Mouse (Mus musculus): ENCODE measurements around the gene Zfy2.

The Zfy2 gene

DNA sequence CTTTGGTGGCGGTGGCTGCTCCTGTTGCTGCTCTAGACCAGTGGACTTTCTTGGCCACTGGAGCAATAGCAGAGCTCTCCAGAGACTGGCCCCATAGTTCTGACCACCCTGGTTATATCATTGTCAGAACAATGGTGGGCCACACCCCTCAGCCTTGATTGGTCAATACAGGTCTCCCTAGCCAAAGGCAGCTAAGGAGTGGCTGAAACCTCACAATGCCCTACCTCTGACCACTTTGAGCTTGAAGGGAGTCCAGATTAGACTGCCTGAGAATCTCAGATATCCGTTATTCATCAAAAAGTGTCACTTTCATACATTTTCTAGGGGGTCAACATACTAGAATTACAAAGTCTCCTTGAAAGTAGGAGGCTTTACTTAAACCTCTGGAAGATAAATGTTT, at the start of gene Zfy2:
Zfy2 (minus strand) TSS at position 101 of the 400 bp plus-strand sequence.
- no peak for DNase-seq (ENCODE audit: inconsistent age in 2 of 2, low spot score in 1 of 2)

Data from adrenal gland, adult (tissue).